Mouse (Mus musculus) myocyte (in vitro differentiated cells): Measurements from ENCODE around the gene Dtnb. TPM values are rescaled to one million over a fixed set of nuclear protein-coding genes. Genes with fewer than 3 reads are reported as not detected.

Source experiments
- H3K27me3 ChIP-seq: one replicate; pipeline ENCODE4 v1.6.1; 2011; ENCODE audit not compliant: control insufficient read depth, insufficient read depth, insufficient read length
- H3K36me3 ChIP-seq: one replicate; pipeline ENCODE4 v1.6.1; 2011; ENCODE audit not compliant: control insufficient read depth, insufficient read depth
- H3K4me2 ChIP-seq: one replicate; pipeline ENCODE4 v1.6.1; 2011; ENCODE audit warnings: low read depth, control low read depth
- H3K4me3 ChIP-seq: one replicate; pipeline ENCODE4 v1.5.1; 2011; ENCODE audit warnings: mild to moderate bottlenecking, control low read depth, moderate library complexity
- H3K79me2 ChIP-seq: one replicate; pipeline ENCODE4 v1.6.1; 2011; ENCODE audit not compliant: control insufficient read depth, insufficient read depth
- H3ac ChIP-seq: one replicate; pipeline ENCODE4 v1.6.1; 2011; ENCODE audit not compliant: control insufficient read depth, insufficient read length
- CEBPB ChIP-seq: IDR thresholded peaks from 2 replicates; pipeline ENCODE4 v1.6.1; 2011; ENCODE audit warnings: mild to moderate bottlenecking, moderate library complexity; ENCODE audit not compliant: poor library complexity, insufficient read depth, severe bottlenecking
- E2F4 ChIP-seq: IDR thresholded peaks from one replicate; pipeline ENCODE4 v1.6.1; 2011; ENCODE audit warnings: mild to moderate bottlenecking, control low read depth, moderate library complexity; ENCODE audit not compliant: insufficient read depth
- MAX ChIP-seq: IDR thresholded peaks from one replicate; pipeline ENCODE4 v1.6.1; 2011; ENCODE audit warnings: low read depth, mild to moderate bottlenecking, control low read depth
- MYOD1 ChIP-seq, 3 experiments: IDR thresholded peaks; one replicate each; pipeline ENCODE4 v1.6.1; 2011; ENCODE audit warnings: control low read depth in 2 of 3, low read depth in 2 of 3, mild to moderate bottlenecking in 2 of 3, moderate library complexity in 1 of 3; ENCODE audit not compliant: insufficient read length in 2 of 3, control insufficient read depth in 1 of 3
- MYOG ChIP-seq, 3 experiments: IDR thresholded peaks; one replicate each; pipeline ENCODE4 v1.6.1; 2011; ENCODE audit warnings: control low read depth in 2 of 3, low read depth in 2 of 3, mild to moderate bottlenecking in 2 of 3; ENCODE audit not compliant: insufficient read length in 2 of 3, control insufficient read depth in 1 of 3, insufficient read depth in 1 of 3
- POLR2A ChIP-seq: IDR thresholded peaks from one replicate; pipeline ENCODE4 v1.6.1; 2011; ENCODE audit warnings: low read depth, mild to moderate bottlenecking, control low read depth, moderate library complexity; ENCODE audit not compliant: insufficient read length
- POLR2AphosphoS2 ChIP-seq: IDR thresholded peaks from one replicate; pipeline ENCODE4 v1.6.1; 2011; ENCODE audit warnings: low read depth, control low read depth; ENCODE audit not compliant: insufficient read length
- REST ChIP-seq: IDR thresholded peaks from one replicate; pipeline ENCODE4 v1.6.1; 2011; ENCODE audit warnings: mild to moderate bottlenecking, control low read depth, moderate library complexity; ENCODE audit not compliant: insufficient read depth, insufficient read length
- SRF ChIP-seq: IDR thresholded peaks from one replicate; pipeline ENCODE4 v1.6.1; 2011; ENCODE audit warnings: low read depth; ENCODE audit not compliant: control insufficient read depth, insufficient read length
- TCF12 ChIP-seq: IDR thresholded peaks from one replicate; pipeline ENCODE4 v1.6.1; 2011; ENCODE audit warnings: mild to moderate bottlenecking, control low read depth; ENCODE audit not compliant: poor library complexity, insufficient read depth, severe bottlenecking
- TCF3 ChIP-seq: IDR thresholded peaks from one replicate; pipeline ENCODE4 v1.6.1; 2011; ENCODE audit warnings: low read depth, control low read depth; ENCODE audit not compliant: insufficient read length
- USF1 ChIP-seq: IDR thresholded peaks from one replicate; pipeline ENCODE4 v1.6.1; 2011; ENCODE audit warnings: low read depth, mild to moderate bottlenecking, control low read depth, moderate library complexity
- polyA plus RNA-seq: library from polyadenylated mRNA; unstranded; fragments of >200 nt; fragmentation: generic; extraction: Trizol; gene quantifications from one replicate; pipeline ENCODE4 v1.2.1, GENCODE M21; 2012; ENCODE audit warnings: missing spikeins

Dtnb gene
- polyA plus RNA-seq, 1 experiment = 5.5 TPM

DNA sequence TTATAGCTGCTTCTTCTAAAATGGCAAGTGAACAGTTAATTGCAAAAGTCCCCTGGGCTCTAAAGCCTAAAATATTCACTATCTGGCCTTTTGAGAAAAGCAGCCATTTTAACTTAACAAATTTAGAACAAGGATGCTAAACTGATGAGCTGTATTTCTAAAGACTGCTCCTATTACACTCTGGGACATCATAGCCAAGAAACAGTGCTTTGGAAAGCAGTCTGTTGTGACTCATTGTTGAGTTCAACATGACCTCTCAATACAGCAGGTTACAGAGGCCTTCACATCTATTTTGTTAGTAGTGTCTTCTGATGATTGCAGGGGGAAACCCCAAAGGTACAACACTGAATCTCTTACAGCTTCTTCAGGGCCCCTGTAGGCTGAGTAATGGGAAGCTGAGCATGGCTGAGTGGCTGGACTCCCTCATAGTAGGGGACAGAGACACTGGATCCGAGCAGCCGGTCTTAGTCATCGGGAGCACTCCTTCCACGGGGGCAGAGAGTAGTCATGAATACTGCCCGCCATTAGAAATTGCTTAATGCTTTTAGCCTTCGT is 157.4 kb downstream of the Dtnb start:
- Histone ChIP-seq H3K79me2 (no peaks in the 10 kb centered on the region), H3K4me3 (no peak overlapping the region), H3K36me3 (no peaks in the 10 kb centered on the region), H3ac (no peak overlapping the region), H3K4me2 (no peak overlapping the region), H3K27me3 (no peaks in the 10 kb centered on the region)
- TF ChIP-seq TCF12 = no peak
- TF ChIP-seq REST = no peak
- TF ChIP-seq MAX = no peak
- TF ChIP-seq SRF = no peak
- no peak for TF ChIP-seq MYOD1 (IDR thresholded peaks at IDR 0.05; ENCODE audit: control insufficient read depth in 1 of 3, insufficient read length in 2 of 3, low read depth in 2 of 3)
- TF ChIP-seq TCF3 = no peak
- no peak for TF ChIP-seq CEBPB
- TF ChIP-seq POLR2A = no peak
- no peak for TF ChIP-seq POLR2AphosphoS2
- TF ChIP-seq MYOG (IDR thresholded peaks at IDR 0.05; ENCODE audit: control insufficient read depth in 1 of 3, insufficient read depth in 1 of 3, insufficient read length in 2 of 3, low read depth in 2 of 3) = no peak
- no peak for TF ChIP-seq USF1
- no peak for TF ChIP-seq E2F4

DNA sequence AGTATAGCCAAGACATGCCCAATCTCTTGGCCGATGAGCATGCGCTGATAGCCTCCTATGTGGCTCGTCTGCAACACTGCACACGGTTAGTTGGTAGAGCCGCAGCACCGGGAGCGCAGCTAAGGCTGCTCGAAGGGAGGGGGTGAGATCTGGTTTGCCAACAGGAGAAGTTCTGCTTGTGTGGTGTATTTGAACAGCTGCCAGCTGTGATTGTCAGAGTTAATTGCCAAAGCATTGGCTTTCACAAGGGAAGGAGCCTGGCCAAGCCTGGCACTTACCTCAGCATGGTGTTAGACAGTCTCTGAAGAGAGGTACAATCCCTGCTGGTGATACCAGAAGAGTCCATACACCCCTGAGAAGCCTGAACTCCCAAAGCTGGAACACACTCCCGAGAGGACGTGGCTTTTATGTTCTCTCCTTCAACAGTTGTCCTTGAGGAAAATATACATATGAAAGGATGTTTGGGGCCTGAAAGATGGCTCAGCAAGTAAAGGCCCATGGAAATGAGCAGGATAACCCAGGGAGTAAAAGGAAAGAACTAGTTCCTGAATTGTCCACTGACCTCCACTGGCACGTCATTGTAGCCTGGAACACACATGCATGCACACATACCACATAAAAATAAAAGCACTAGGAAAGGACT is 160.6 kb downstream of the Dtnb start:
- Histone ChIP-seq H3ac (no peak overlapping the region), H3K79me2 (no peaks in the 10 kb centered on the region), H3K36me3 (no peaks in the 10 kb centered on the region), H3K27me3 (no peaks in the 10 kb centered on the region), H3K4me3 (no peak overlapping the region), H3K4me2 (no peak overlapping the region)
- TF ChIP-seq POLR2A = no peak
- no peak for TF ChIP-seq REST
- no peak for TF ChIP-seq TCF12
- TF ChIP-seq POLR2AphosphoS2 = no peak
- no peak for TF ChIP-seq CEBPB
- no peak for TF ChIP-seq USF1
- TF ChIP-seq TCF3 = no peak
- no peak for TF ChIP-seq SRF
- TF ChIP-seq MYOD1 (IDR thresholded peaks at IDR 0.05; ENCODE audit: control insufficient read depth in 1 of 3, insufficient read length in 2 of 3, low read depth in 2 of 3) = no peak
- no peak for TF ChIP-seq E2F4
- TF ChIP-seq MAX = no peak
- TF ChIP-seq MYOG (IDR thresholded peaks at IDR 0.05; ENCODE audit: control insufficient read depth in 1 of 3, insufficient read depth in 1 of 3, insufficient read length in 2 of 3, low read depth in 2 of 3) = no peak

DNA sequence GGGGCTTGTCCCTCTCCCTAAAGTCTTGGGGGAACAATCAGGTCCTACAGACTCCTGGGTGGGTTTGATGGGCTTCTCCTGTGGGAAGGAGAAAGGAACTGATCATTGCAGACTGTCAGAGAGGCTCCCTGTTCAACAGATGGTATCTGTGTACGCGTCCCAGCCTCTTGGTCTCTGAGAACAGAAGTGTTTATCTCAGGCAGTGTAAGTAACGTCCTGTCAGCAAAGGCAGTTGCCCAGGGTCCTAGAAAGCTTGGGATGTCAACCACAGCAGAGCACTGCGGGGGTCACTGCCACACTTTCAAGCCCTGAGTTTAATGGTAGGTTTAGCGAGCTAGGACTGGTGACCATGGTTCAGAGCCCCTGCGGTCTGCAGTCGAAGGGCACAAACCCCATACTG is 161.1 kb downstream of the Dtnb start:
- Histone ChIP-seq H3K79me2 (no peaks in the 10 kb centered on the region), H3ac (no peak overlapping the region), H3K4me3 (no peak overlapping the region), H3K4me2 (no peak overlapping the region), H3K36me3 (no peaks in the 10 kb centered on the region), H3K27me3 (no peaks in the 10 kb centered on the region)
- TF ChIP-seq MYOG (IDR thresholded peaks at IDR 0.05; ENCODE audit: control insufficient read depth in 1 of 3, insufficient read depth in 1 of 3, insufficient read length in 2 of 3, low read depth in 2 of 3) (no peak), REST (no peak)

DNA sequence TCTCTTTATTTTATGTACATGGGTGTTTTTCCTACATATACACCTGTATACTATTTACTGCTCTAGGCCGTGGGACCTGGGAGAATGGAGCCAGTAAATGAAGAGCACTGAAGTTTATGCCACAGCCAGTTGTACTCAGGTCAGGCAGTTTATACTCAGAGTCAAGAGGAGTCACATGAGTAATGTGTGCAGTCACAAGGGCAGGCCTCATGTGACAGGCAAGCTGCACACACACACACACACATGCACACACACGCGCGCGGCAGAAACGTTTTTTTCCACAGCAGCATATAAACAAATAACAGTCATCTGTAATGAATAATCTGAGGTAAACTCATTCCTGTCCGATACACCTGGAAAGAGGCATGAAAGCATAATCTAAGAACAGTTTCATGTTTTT is 164.8 kb downstream of the Dtnb start:
- no peak overlapping the region for H3K4me3 ChIP-seq
- H3K27me3 ChIP-seq = no peaks in the 10 kb centered on the region
- H3ac ChIP-seq = no peak overlapping the region
- TF ChIP-seq POLR2A = no peak
- no peak for TF ChIP-seq SRF
- TF ChIP-seq TCF12 = no peak
- no peak for TF ChIP-seq MAX
- TF ChIP-seq POLR2AphosphoS2 = no peak
- no peak for TF ChIP-seq MYOG (IDR thresholded peaks at IDR 0.05; ENCODE audit: control insufficient read depth in 1 of 3, insufficient read depth in 1 of 3, insufficient read length in 2 of 3, low read depth in 2 of 3)
- TF ChIP-seq CEBPB = no peak
- no peak for TF ChIP-seq E2F4
- no peak for TF ChIP-seq USF1
- TF ChIP-seq REST = no peak
- TF ChIP-seq MYOD1 (IDR thresholded peaks at IDR 0.05; ENCODE audit: control insufficient read depth in 1 of 3, insufficient read length in 2 of 3, low read depth in 2 of 3) = no peak
- no peak for TF ChIP-seq TCF3
- H3K36me3 ChIP-seq = no peaks in the 10 kb centered on the region
- no peak overlapping the region for H3K4me2 ChIP-seq
- H3K79me2 ChIP-seq = no peaks in the 10 kb centered on the region
